Mouse (Mus musculus) limb, embryonic 10.5 days (tissue): ENCODE measurements around the gene Ptgs1. TPM values are rescaled to one million over a fixed set of nuclear protein-coding genes. Genes with fewer than 3 reads are reported as not detected.

ENCODE experiments used
- DNase-seq: peaks from one replicate; pipeline ENCODE4 v3.0.0-alpha.2; 2017; ENCODE audit warnings: low spot score
- H3K27ac ChIP-seq: fragments of 300-500 bp; sonication (generic); 2 replicates; pipeline ENCODE4 v1.5.1; 2016; ENCODE audit warnings: mild to moderate bottlenecking
- H3K27me3 ChIP-seq: fragments of 300-500 bp; sonication (generic); 2 replicates; pipeline ENCODE4 v1.6.1; 2016; ENCODE audit warnings: low read depth, mild to moderate bottlenecking; ENCODE audit not compliant: poor library complexity, severe bottlenecking
- H3K36me3 ChIP-seq: fragments of 300-500 bp; sonication (generic); 2 replicates; pipeline ENCODE4 v1.6.1; 2016; ENCODE audit warnings: mild to moderate bottlenecking, moderate library complexity
- H3K4me1 ChIP-seq: fragments of 300-500 bp; sonication (generic); 2 replicates; pipeline ENCODE4 v1.6.1; 2016
- H3K4me3 ChIP-seq: fragments of 300-500 bp; sonication (generic); 2 replicates; pipeline ENCODE4 v1.5.1; 2016; ENCODE audit warnings: mild to moderate bottlenecking, moderate library complexity
- H3K9me3 ChIP-seq: fragments of 300-500 bp; sonication (generic); replicated peaks from 2 replicates; pipeline ENCODE4 v1.6.1; 2016; ENCODE audit warnings: mild to moderate bottlenecking
- WGBS: fragments of 180-500 bp; shearing (Covaris S2); methylation state at CpG from one replicate; pipeline ENCODE4 v1.1.7; 2016; 5-methylcytosine and 5-hydroxymethylcytosine counted together
- polyA plus RNA-seq: library from polyadenylated mRNA; unstranded; fragments of >200 nt; fragmentation: Nextera tagmentation; extraction: Ambion mirVana; gene quantifications from 2 replicates; pipeline ENCODE4 v1.2.1, GENCODE M21; 2016

Gene Ptgs1
- polyA plus RNA-seq, 1 experiment from 2014 or later, result 3.3 TPM

DNA sequence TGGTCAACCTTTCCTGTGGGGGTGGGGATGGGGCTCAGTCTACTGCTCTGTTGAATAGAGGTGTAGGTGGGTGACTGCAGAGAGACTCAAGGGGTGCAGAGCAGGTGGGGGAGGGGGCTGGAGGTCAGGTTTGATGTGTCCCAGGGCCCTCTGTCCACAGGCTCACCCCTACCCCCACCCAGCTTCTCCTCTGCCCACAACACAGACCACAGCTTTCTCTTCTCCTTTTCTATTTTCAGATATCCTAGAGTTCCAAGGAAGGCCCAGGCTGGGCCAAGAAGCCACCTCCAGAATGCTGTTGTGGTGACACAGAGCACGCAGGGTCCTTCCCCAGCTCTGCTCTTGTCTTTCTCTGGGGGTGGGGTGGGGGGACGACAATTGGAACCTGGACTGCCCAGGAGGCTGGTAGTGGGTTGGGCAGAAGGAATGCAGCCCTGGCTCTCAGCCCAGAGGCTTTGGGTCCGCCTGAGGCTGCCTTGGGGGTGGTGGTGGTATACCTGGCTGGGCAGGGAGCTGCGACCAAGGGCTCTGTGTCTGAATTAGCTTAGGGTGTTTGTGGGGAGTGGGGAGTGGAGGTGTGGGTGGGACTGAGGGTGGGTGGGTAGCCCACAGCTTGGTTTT lies 13.2 kb upstream of the Ptgs1 start:
- 66% methylated on average over 4 of the region's 4 CpGs for WGBS
- no peak for DNase-seq
- Histone ChIP-seq H3K27ac (no peak overlapping the region), H3K36me3 (no peaks in the 10 kb centered on the region), H3K9me3 (no peaks in the 10 kb centered on the region), H3K27me3 (no peaks in the 10 kb centered on the region), H3K4me1 (peaks cover 43% of the 10 kb centered on the region), H3K4me3 (no peak overlapping the region)

DNA sequence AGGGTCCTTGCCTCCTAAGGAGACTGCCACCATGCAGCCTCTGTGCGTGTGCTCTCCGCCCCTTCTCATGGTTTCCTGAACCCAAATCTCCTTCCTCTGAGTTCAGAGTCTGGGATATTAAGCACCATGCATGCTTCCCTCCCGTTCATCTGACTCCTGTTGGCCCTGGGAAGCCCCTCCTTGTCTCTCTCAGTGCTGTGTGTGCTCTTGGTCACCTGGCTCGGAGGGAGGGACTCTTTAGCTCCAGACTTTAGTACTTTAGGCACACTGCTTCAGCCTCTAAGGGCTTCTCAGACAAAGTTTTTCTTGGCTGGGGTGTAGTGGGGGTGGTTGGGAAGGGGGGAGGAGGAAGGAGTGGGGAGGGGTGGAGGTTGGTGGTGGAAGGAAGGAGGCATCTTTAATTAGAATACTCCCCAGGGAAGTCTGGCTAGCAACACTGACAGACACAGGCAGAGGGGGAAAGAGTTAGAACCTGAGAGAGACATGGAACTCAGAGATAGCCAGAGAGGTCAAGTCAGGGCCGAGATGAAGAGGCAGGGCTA lies 12.5 kb upstream of the Ptgs1 start:
- DNase-seq, result no peak
- no peaks in the 10 kb centered on the region for H3K36me3 ChIP-seq
- no peaks in the 10 kb centered on the region for H3K9me3 ChIP-seq
- 54% methylated on average over 5 of the region's 5 CpGs for WGBS
- no peaks in the 10 kb centered on the region for H3K27me3 ChIP-seq
- no peak overlapping the region for H3K27ac ChIP-seq
- peaks cover 36% of the 10 kb centered on the region for H3K4me1 ChIP-seq
- no peak overlapping the region for H3K4me3 ChIP-seq

DNA sequence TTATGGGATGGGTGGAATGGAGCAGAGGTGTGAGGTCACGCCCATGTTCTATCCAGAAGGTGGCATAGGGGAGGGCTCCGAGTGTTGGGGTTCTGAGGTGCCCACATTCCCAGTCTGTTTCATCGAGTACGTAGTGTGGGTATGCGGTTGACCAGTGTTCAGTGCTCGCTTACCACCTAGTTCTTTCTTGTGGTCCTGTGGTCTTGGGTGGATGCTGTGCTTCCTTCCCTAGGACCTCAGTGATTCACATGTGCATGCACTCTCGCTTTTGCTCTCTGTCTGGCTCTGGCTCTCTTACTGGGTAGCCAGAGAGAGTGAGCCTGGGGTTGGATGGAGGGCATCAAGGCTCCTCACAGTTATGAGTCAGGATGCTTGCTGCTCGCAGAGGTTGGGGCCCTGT lies 10.1 kb upstream of the Ptgs1 start:
- WGBS, result 86% methylated on average over 8 of the region's 8 CpGs
- Histone ChIP-seq H3K36me3 (no peaks in the 10 kb centered on the region), H3K9me3 (no peaks in the 10 kb centered on the region), H3K4me1 (peaks cover 21% of the 10 kb centered on the region), H3K4me3 (no peak overlapping the region), H3K27ac (no peak overlapping the region), H3K27me3 (no peaks in the 10 kb centered on the region)
- DNase-seq, result no peak

DNA sequence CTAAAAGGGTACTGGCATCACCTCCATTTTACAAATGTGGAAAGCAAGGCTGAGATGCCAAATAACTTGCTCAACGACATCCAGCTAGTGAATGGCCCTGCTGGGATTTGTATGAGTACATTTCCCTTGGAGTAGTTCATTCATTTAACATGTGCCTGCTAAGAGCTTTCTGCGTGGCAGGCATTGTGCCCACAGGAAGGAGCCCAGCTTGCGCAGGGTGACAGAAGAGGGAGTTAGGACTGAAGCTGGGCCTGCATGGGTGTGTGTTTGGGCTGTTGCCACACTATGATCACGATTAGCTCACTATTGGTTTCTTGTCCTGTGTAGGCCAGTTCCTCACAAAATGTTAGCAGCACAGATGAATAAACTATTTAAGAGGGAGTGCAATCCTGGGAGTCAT lies 9.3 kb upstream of the Ptgs1 start:
- 90% methylated on average over 4 of the region's 4 CpGs for WGBS
- no peak for DNase-seq

DNA sequence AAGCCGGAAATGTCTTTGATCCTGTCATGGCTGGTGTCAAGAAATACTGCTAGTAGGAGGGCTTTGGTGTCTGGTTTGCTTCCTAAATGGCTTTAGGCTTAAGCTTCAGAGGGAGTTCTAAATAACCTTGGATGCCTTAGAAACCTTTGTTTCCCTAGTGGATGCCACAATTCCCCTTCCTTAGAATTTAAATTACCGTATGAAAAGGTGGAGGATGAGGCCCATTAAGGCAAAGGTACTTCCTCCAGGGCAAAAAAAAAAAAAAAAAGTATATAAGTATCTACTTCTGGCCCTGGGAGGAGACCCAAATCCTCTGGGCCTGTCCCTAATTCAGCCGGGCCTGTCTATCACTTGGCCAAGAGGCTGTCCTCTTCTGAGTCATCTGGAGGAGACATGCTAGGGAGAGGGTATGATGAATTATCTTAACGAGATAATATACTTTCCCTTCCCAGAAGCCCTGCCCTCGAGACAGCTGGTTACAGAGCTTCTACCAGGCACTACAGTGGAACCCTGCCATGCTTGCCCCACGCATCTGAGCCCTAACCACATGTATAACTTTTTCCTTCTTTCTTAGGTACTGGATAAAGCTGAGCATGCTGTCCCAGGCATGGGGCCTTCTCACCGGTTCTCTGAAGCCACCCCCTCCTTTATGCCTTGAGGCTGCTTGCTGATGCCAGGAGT lies 7.9 kb upstream of the Ptgs1 start:
- DNase-seq, result no peak
- WGBS, result 54% methylated on average over 7 of the region's 7 CpGs
- no peak overlapping the region for H3K4me3 ChIP-seq
- no peaks in the 10 kb centered on the region for H3K9me3 ChIP-seq
- no peaks in the 10 kb centered on the region for H3K36me3 ChIP-seq
- H3K27me3 ChIP-seq, result no peaks in the 10 kb centered on the region
- H3K4me1 ChIP-seq, result peaks cover 7% of the 10 kb centered on the region
- H3K27ac ChIP-seq, result no peak overlapping the region

More for the DNA sequence above, 9.3 kb upstream of the Ptgs1 start:
- Histone ChIP-seq H3K36me3 (no peaks in the 10 kb centered on the region), H3K4me1 (peaks cover 21% of the 10 kb centered on the region), H3K27me3 (no peaks in the 10 kb centered on the region), H3K9me3 (no peaks in the 10 kb centered on the region), H3K27ac (no peak overlapping the region), H3K4me3 (no peak overlapping the region)

DNA sequence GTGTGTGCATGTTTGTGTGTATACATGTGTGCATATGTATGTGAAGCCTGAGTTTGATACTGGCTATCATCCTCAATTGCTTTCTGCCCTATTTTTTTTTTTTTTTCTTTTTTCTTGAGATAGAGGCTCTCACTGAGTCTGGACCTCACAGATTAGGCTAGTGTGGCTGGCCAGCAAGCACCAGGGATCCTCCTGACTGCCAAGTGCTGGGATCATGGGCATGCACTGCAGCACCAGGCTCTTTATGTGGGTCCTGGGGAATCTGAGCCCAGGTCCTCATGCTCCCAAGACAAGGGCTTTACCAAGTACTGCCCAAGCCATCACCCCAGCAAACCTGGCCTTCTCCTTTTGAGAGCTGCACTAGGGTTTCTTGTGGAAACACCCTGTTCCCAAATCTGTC lies 6.8 kb upstream of the Ptgs1 start:
- no peaks in the 10 kb centered on the region for H3K9me3 ChIP-seq
- H3K4me1 ChIP-seq, result no peaks in the 10 kb centered on the region; the same call in 1 of the 2 replicates
- no peak for DNase-seq
- H3K4me3 ChIP-seq, result no peak overlapping the region
- no peaks in the 10 kb centered on the region for H3K27me3 ChIP-seq
- no peak overlapping the region for H3K27ac ChIP-seq
- no peaks in the 10 kb centered on the region for H3K36me3 ChIP-seq

GRCm38 (mm10) chr2:36224153-36224552 lies 6.1 kb upstream of the Ptgs1 start:
- Histone ChIP-seq H3K4me1 (no peaks in the 10 kb centered on the region; the same call in 1 of the 2 replicates), H3K36me3 (no peaks in the 10 kb centered on the region), H3K9me3 (no peaks in the 10 kb centered on the region), H3K4me3 (no peak overlapping the region), H3K27ac (no peak overlapping the region), H3K27me3 (no peaks in the 10 kb centered on the region; the same call in 1 of the 2 replicates)
- DNase-seq, result no peak
- WGBS, result 89% methylated on average over 7 of the region's 7 CpGs

DNA sequence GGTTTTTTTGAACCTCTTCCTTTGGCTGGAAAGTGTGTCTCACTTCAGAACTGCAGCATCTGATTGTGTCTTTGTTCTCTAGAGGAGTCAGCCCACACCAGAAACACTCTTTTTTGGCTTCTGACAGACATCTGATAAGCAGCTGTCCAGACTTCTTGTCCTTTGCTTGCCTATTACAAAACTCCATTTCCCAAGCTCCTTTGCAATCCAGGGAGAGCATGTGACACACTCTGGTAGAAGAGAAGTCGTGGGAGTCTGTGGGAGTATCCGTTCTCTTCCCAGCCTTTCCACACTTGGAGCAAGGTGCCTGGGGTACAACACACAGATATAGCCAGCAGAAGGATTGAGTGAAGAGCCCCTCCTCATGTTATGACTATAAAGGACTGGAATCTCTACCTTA lies 5.6 kb upstream of the Ptgs1 start:
- H3K9me3 ChIP-seq, result no peaks in the 10 kb centered on the region
- H3K27me3 ChIP-seq, result no peaks in the 10 kb centered on the region; the same call in 1 of the 2 replicates
- WGBS, result 52% methylated on average over 2 of the region's 2 CpGs
- no peaks in the 10 kb centered on the region for H3K36me3 ChIP-seq
- DNase-seq, result no peak
- H3K4me3 ChIP-seq, result no peak overlapping the region
- H3K27ac ChIP-seq, result no peak overlapping the region
- H3K4me1 ChIP-seq, result no peaks in the 10 kb centered on the region; the same call in 1 of the 2 replicates

- Histone ChIP-seq H3K27ac (0 out of 2 replicates have a peak overlapping the region, but pooled peaks have one; percentile 44), H3K36me3 (no peaks in the 10 kb centered on the region), H3K9me3 (no peaks in the 10 kb centered on the region), H3K27me3 (peaks cover 20% of the 10 kb centered on the region), H3K4me1 (peaks cover 24% of the 10 kb centered on the region), H3K4me3 (peak overlapping the region; percentile 57)
- WGBS, result 34% methylated on average over 10 of the region's 10 CpGs
- DNase-seq, result no peak
These were observed 741 bp downstream of the Ptgs1 start for GRCm38 (mm10) chr2:36230967-36231366.

- 37% methylated on average over 7 of the region's 7 CpGs for WGBS
- H3K4me1 ChIP-seq, result peaks cover 24% of the 10 kb centered on the region
- H3K36me3 ChIP-seq, result no peaks in the 10 kb centered on the region
- no peaks in the 10 kb centered on the region for H3K9me3 ChIP-seq
- H3K27me3 ChIP-seq, result peaks cover 20% of the 10 kb centered on the region
- no peak overlapping the region for H3K4me3 ChIP-seq
- no peak overlapping the region for H3K27ac ChIP-seq
- no peak for DNase-seq
These were observed 4.5 kb downstream of the Ptgs1 start for GRCm38 (mm10) chr2:36234526-36235368.

GRCm38 (mm10) chr2:36235917-36236316 lies 5.7 kb downstream of the Ptgs1 start:
- WGBS, result 75% methylated on average over 4 of the region's 4 CpGs
- no peak for DNase-seq
- H3K27me3 ChIP-seq, result peaks cover 12% of the 10 kb centered on the region
- peaks cover 12% of the 10 kb centered on the region for H3K4me1 ChIP-seq
- H3K36me3 ChIP-seq, result no peaks in the 10 kb centered on the region
- H3K27ac ChIP-seq, result no peak overlapping the region
- no peak overlapping the region for H3K4me3 ChIP-seq
- H3K9me3 ChIP-seq, result no peaks in the 10 kb centered on the region

DNA sequence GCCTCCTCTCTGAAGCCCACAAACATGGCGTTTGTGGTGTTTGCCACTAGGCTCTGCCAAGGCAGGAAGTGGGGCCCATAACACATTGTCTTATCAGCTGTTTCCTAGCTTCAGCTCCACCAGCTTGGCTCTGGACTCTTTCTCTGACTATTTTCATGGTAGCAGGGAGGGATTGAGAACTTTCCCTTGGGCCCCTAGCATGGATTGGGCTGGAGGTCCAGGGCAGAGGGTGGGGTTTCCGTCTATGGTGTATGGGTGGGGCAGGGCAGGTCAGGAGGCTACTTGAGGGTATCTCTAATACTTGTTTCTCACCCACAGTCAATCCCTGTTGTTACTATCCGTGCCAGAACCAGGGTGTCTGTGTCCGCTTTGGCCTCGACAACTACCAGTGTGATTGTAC lies 6.7 kb downstream of the Ptgs1 start:
- no peak overlapping the region for H3K27ac ChIP-seq
- 92% methylated on average over 5 of the region's 5 CpGs for WGBS
- no peaks in the 10 kb centered on the region for H3K36me3 ChIP-seq
- H3K4me3 ChIP-seq, result no peak overlapping the region
- H3K27me3 ChIP-seq, result 0 out of 2 replicates have a peak, but pooled peaks cover 2% of the 10 kb centered on the region
- DNase-seq, result no peak
- H3K9me3 ChIP-seq, result no peaks in the 10 kb centered on the region
- H3K4me1 ChIP-seq, result peaks cover 10% of the 10 kb centered on the region

GRCm38 (mm10) chr2:36237557-36237956 lies 7.3 kb downstream of the Ptgs1 start:
- no peak overlapping the region for H3K27ac ChIP-seq
- WGBS, result 91% methylated on average over 6 of the region's 6 CpGs
- no peaks in the 10 kb centered on the region for H3K36me3 ChIP-seq
- H3K4me1 ChIP-seq, result peaks cover 10% of the 10 kb centered on the region
- H3K9me3 ChIP-seq, result no peaks in the 10 kb centered on the region
- H3K4me3 ChIP-seq, result no peak overlapping the region
- no peaks in the 10 kb centered on the region for H3K27me3 ChIP-seq
- DNase-seq, result no peak
